Mouse (Mus musculus) G1E (cell line): Measurements from ENCODE around the gene Sae1.

Source experiments
- CTCF ChIP-seq: IDR thresholded peaks from 2 replicates; pipeline ENCODE4 v1.5.1; 2012; ENCODE audit warnings: low read depth, low read length, inconsistent platforms, mixed read lengths
- GATA1 ChIP-seq: IDR thresholded peaks from 2 replicates; pipeline ENCODE4 v1.6.1; 2012; ENCODE audit warnings: borderline replicate concordance, low read length, inconsistent platforms, mixed read lengths
- GATA2 ChIP-seq: IDR thresholded peaks from 2 replicates; pipeline ENCODE4 v1.6.1; 2012; ENCODE audit warnings: low read depth, low read length, inconsistent platforms, borderline replicate concordance

DNA sequence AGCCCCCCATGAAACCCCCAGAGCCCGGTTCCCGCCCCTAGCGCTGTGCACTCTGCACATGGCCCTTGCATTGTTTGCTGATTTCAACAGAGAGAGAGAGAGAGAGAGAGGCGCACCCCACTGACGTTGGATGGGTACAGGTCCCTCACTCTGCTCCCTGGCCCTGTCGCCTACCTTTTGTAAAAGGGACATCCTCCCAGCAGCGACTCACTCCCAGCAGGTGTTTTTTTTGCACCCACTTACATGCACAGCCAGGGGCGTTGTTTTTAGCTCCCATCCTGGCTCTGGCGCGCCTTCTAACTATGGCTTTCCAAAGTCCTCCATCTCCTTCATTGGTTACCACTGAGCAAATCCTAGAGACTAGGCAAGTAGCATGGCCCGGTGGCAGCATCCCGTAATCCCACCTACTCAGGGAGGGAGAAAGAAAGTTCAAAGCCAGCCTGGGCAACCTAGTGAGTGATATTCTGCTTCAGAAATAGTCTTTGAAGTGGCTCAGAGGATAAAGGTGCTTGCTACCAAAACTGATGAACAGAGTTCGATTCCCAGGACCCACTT, 73.3 kb downstream of the Sae1 start:
- TF ChIP-seq CTCF (no peak), GATA1 (no peak), GATA2 (no peak)
